Mouse (Mus musculus) left cerebral cortex, postnatal 10 days (tissue): Measurements from ENCODE around the gene R3hdm4. TPM values are rescaled to one million over a fixed set of nuclear protein-coding genes. Genes with fewer than 3 reads are reported as not detected.
"Not testable (repeated sequence)": the region's sequence is repeated elsewhere in the genome, so short reads cannot be mapped to it uniquely, and the experiment has no call there.

Experiments
- DNase-seq, 2 experiments: peaks; one replicate each; pipeline ENCODE4 v3.0.0; 2021 to 2022; ENCODE audit warnings: low spot score in 2 of 2, mixed read lengths in 1 of 2; ENCODE audit errors: extremely low spot score in 1 of 2
- intact Hi-C: fragments of 180-260 bp; cut with DNase I; formaldehyde crosslinking; loops from one replicate; pipeline ENCODE4 v1.15.1; 2025
- total RNA-seq, 2 experiments: library from RNA; stranded (reverse); gene quantifications; 2 replicates each; pipeline ENCODE4 v1.2.3; 2021

Gene R3hdm4
- total RNA-seq, 2 experiments from 2014 or later: 389 to 406 TPM

- intact Hi-C loops: no loop called here
- no peak for DNase-seq
Observed at GRCm38 (mm10) chr10:79914131-79914947, 6.7 kb downstream of the R3hdm4 start.

GRCm38 (mm10) chr10:79912412-79912811 is 8.6 kb downstream of the R3hdm4 start:
- peak in 1 of 2 experiments; percentile 44 for DNase-seq
- intact Hi-C loops: no loop called here

GRCm38 (mm10) chr10:79910556-79910955 is 10.5 kb downstream of the R3hdm4 start, which contains the start of gene Gm26602:
Gene Gm26602 (plus strand): TSS chr10:79910856.
- DNase-seq: no peak
- intact Hi-C loops: no loop called here

- peak in 1 of 2 experiments; percentile 72 for DNase-seq
- intact Hi-C loops: no loop called here
Observed at GRCm38 (mm10) chr10:79909092-79909922, 11.7 kb downstream of the R3hdm4 start.

- intact Hi-C loops: no loop called here
- peak; percentile 90 to 97 for DNase-seq
Observed at GRCm38 (mm10) chr10:79908167-79909091, 12.6 kb downstream of the R3hdm4 start, which contains the start of gene Med16. Gene Med16 (minus strand): TSS chr10:79908923.

- DNase-seq: no peak
- intact Hi-C loops: no loop called here
Observed at GRCm38 (mm10) chr10:79907415-79907814, 13.6 kb downstream of the R3hdm4 start.

GRCm38 (mm10) chr10:79906712-79907111 is 14.3 kb downstream of the R3hdm4 start:
- intact Hi-C loops: no loop called here
- DNase-seq: no peak

- no peak for DNase-seq
- intact Hi-C loops: no loop called here
Observed at GRCm38 (mm10) chr10:79900951-79901410, 20.0 kb downstream of the R3hdm4 start.

GRCm38 (mm10) chr10:79897316-79898245 is 23.4 kb downstream of the R3hdm4 start:
- no peak for DNase-seq
- intact Hi-C loops: no loop called here

GRCm38 (mm10) chr10:79896814-79897213 is 24.2 kb downstream of the R3hdm4 start:
- no peak for DNase-seq
- intact Hi-C loops: no loop called here

- DNase-seq: no peak
- intact Hi-C loops: no loop called here
Observed at GRCm38 (mm10) chr10:79896306-79896705, 24.7 kb downstream of the R3hdm4 start.

GRCm38 (mm10) chr10:79892451-79893118 is 28.4 kb downstream of the R3hdm4 start:
- intact Hi-C loops: not testable (repeated sequence)
- peak; percentile 51 to 78 for DNase-seq

- DNase-seq: no peak
- intact Hi-C loops: no loop called here
Observed at GRCm38 (mm10) chr10:79890670-79891069, 30.3 kb downstream of the R3hdm4 start, which contains the start of gene Cfd. Gene Cfd (plus strand): TSS chr10:79890853.

- intact Hi-C loops: loop anchor here (5.0 kb wide), 1 partner anchor 33 kb away; the partner anchor contains the start of gene R3hdm4
- no peak for DNase-seq
Observed at GRCm38 (mm10) chr10:79889386-79889785, 31.6 kb downstream of the R3hdm4 start.

- intact Hi-C loops: loop anchor here (5.0 kb wide), 1 partner anchor 36 kb away; the partner anchor contains the start of gene R3hdm4
- DNase-seq: no peak
Observed at GRCm38 (mm10) chr10:79886611-79887010, 34.4 kb downstream of the R3hdm4 start.

- intact Hi-C loops: loop anchor here (5.0 kb wide), 1 partner anchor 36 kb away; the partner anchor contains the start of gene R3hdm4
- no peak for DNase-seq
Observed at GRCm38 (mm10) chr10:79886054-79886453, 35.0 kb downstream of the R3hdm4 start, which contains the start of gene Elane. Gene Elane (plus strand): TSS chr10:79886247.

GRCm38 (mm10) chr10:79884938-79885337 is 36.1 kb downstream of the R3hdm4 start:
- intact Hi-C loops: loop anchor here (5.0 kb wide), 1 partner anchor 37 kb away; the partner anchor contains the start of gene R3hdm4
- DNase-seq: not testable (repeated sequence)
